Mouse (Mus musculus) limb, embryonic 14.5 days (tissue): ENCODE measurements at regions not wholly inside any gene's neighbourhood (a gene's known extent, or its start where the extent isn't known, plus 50 kb on each side); places are given as distances from the start of the nearest gene placed in this dataset.

Experiments used
- ATAC-seq: fragments of 200-750 bp; cut with Nextera tagmentation; 2 replicates; pipeline ENCODE4 v1.8.0; 2017; ENCODE audit warnings: low read depth, moderate number of reproducible peaks, moderate TSS enrichment; ENCODE audit not compliant: low FRiP score
- DNase-seq: peaks from one replicate; pipeline ENCODE4 v3.0.0-alpha.2; 2015; ENCODE audit warnings: low spot score
- H3K27ac ChIP-seq: fragments of 300-500 bp; sonication (generic); replicated peaks from 2 replicates; pipeline ENCODE4 v1.5.1; 2014; ENCODE audit warnings: low read depth, mild to moderate bottlenecking, low read length, moderate library complexity, mixed read lengths
- H3K27me3 ChIP-seq: fragments of 300-500 bp; sonication (generic); 2 replicates; pipeline ENCODE4 v1.6.1; 2014; ENCODE audit warnings: low read length, mixed read lengths; ENCODE audit not compliant: control insufficient read depth, insufficient read depth
- H3K36me3 ChIP-seq: fragments of 300-500 bp; sonication (generic); 2 replicates; pipeline ENCODE4 v1.6.1; 2014; ENCODE audit warnings: mild to moderate bottlenecking, low read length, moderate library complexity, mixed read lengths; ENCODE audit not compliant: control insufficient read depth, insufficient read depth
- H3K4me1 ChIP-seq: fragments of 300-500 bp; sonication (generic); 2 replicates; pipeline ENCODE4 v1.6.1; 2014; ENCODE audit warnings: antibody characterized with exemption, low read length, mixed read lengths; ENCODE audit not compliant: control insufficient read depth, insufficient read depth
- H3K4me2 ChIP-seq: fragments of 300-500 bp; sonication (generic); replicated peaks from 2 replicates; pipeline ENCODE4 v1.6.1; 2014; ENCODE audit warnings: low read depth, mild to moderate bottlenecking, low read length, moderate library complexity; ENCODE audit not compliant: severe bottlenecking
- H3K4me3 ChIP-seq: fragments of 300-500 bp; sonication (generic); replicated peaks from 2 replicates; pipeline ENCODE4 v1.5.1; 2014; ENCODE audit warnings: low read length
- H3K9ac ChIP-seq: fragments of 300-500 bp; sonication (generic); 2 replicates; pipeline ENCODE4 v1.6.1; 2014; ENCODE audit warnings: mild to moderate bottlenecking, low read depth, low read length, moderate library complexity; ENCODE audit not compliant: severe bottlenecking
- H3K9me3 ChIP-seq: fragments of 300-500 bp; sonication (generic); 2 replicates; pipeline ENCODE4 v1.6.1; 2016; ENCODE audit warnings: low read length; ENCODE audit not compliant: control insufficient read depth
- POLR2A ChIP-seq: fragments of 200-500 bp; IDR thresholded peaks from 2 replicates; pipeline ENCODE4 v1.8.0; 2012; ENCODE audit warnings: inconsistent platforms, mild to moderate bottlenecking, moderate library complexity, borderline replicate concordance; ENCODE audit not compliant: insufficient read depth, insufficient read length; ENCODE audit errors: extremely low read depth
- WGBS: fragments of 180-500 bp; shearing (Covaris S2); extraction: QIAGEN DNeasy Blood & Tissue Kit; methylation state at CpG from one replicate; pipeline ENCODE4 v1.1.7; 2014; 5-methylcytosine and 5-hydroxymethylcytosine counted together

DNA sequence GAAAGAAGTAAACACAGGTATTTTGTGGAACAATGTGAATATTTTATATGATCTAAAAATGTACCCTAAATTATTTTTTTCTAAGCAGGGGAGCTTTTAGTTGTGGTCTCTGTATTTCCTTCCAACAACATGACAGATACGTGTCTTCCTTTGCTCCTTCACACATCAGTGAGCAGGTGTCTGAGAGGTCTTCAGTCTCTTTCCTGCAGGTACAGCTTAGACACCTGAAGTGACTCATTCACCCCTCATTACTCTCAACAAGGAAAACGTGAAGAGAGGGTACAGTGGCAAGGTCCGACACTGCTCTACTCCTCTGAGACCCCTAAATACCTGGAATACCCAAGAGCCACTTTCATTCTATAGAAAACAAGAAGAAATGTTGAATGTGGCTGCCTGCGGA is 103.5 kb upstream of the Bcl6 start:
- Histone ChIP-seq H3K27me3 (no peaks in the 10 kb centered on the region), H3K27ac (no peak overlapping the region), H3K4me3 (no peak overlapping the region), H3K36me3 (no peaks in the 10 kb centered on the region), H3K9ac (no peak overlapping the region), H3K9me3 (no peaks in the 10 kb centered on the region), H3K4me1 (no peaks in the 10 kb centered on the region), H3K4me2 (no peak overlapping the region)
- DNase-seq (no peak), ATAC-seq (no peak)
- WGBS = 79% methylated on average over 4 of the region's 4 CpGs
- TF ChIP-seq POLR2A = no peak

DNA sequence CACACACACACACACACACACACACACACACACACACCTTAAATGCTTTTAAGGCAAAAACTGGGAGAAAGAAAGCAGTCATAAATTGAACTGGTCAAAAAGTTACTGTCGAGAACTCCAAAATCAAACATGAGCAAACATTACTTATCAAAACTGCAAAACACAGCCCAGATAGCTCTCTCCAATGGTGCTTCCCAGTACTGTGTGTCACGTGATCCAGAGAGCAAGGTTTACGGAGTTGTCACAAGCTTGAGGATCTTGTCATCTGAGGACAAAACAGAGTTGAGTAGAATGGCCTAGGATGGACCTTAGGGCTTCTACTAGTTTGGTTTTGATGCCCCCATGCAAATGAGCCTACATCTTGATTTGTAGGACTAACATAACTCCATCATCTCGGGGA is 102.3 kb upstream of the Bcl6 start:
- ATAC-seq (no peak), DNase-seq (no peak)
- 90% methylated on average over 4 of the region's 4 CpGs for WGBS
- Histone ChIP-seq H3K36me3 (no peaks in the 10 kb centered on the region), H3K9ac (no peak overlapping the region), H3K9me3 (no peaks in the 10 kb centered on the region), H3K4me3 (no peak overlapping the region), H3K4me1 (no peaks in the 10 kb centered on the region), H3K4me2 (no peak overlapping the region), H3K27me3 (no peaks in the 10 kb centered on the region), H3K27ac (no peak overlapping the region)
- no peak for TF ChIP-seq POLR2A

DNA sequence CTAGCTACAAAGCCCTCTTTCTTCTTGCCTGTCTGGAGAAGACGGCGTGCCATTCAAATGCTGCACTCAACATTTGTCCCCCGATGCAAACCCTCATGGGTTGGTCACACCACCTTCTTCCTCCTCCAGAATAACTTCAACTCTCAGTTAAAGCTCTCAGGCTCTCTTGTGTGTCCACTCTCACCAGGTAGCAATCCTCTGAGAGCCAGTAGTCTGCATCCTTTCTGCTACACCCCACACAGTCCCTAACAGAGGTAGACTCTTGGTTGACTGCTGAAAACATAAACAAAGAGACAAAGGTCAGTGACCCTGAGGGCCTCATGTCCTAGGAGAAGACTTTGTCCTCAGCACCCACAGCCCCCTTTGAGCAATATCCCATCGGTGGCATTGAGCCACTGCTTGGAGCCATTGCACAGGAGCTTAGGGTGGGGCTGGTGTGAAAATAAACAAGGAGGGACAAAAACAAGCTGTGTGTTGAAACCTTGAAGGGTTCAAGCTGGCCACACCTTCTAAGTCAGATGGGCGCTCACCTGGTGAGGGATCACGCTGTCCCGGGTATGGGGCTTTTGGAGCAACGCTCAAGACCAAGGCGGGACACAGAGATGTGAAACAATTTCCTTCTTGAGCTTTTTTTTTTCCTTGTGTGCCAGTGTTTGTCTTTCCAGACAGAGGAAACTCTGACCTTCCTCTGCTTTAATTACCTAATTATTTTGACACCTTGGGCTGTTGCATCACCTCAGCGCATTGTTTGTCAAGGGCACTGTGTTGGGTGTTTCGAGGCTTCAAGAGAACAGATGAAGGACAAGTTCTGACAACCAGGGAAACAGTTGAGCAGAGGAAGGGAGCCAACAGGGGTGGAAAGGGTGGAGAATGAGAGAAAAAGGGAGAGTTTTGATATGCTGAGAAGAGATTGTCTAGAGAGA is 101.4 kb upstream of the Bcl6 start:
- 86% methylated on average over 11 of the region's 11 CpGs for WGBS
- Histone ChIP-seq H3K9ac (no peak overlapping the region), H3K36me3 (no peaks in the 10 kb centered on the region), H3K4me2 (no peak overlapping the region), H3K4me1 (no peaks in the 10 kb centered on the region), H3K4me3 (no peak overlapping the region), H3K27me3 (no peaks in the 10 kb centered on the region), H3K27ac (no peak overlapping the region), H3K9me3 (no peaks in the 10 kb centered on the region)
- no peak for DNase-seq
- no peak for ATAC-seq
- no peak for TF ChIP-seq POLR2A

DNA sequence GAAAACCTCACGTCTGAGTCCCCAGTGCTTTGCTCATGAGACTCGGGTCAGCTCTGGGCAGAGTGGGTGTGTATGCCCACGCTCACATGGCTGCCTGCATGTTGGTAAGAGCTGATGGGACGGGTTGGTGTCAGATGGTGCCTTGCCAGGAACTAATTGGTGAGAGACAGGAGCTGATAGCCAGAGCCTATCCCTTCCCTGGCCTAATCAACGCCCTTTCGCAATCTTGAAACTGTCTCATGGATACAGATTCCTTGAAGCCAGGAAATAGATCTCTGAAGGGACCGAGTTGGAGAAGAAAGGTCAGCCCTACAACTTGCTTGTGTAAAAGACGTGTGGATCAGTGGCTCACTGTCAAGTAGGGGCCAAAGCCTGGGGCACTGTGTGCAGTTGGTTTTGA is 95.3 kb upstream of the Bcl6 start:
- DNase-seq = no peak
- Histone ChIP-seq H3K9me3 (no peaks in the 10 kb centered on the region), H3K27ac (no peak overlapping the region), H3K4me2 (no peak overlapping the region), H3K4me1 (no peaks in the 10 kb centered on the region), H3K27me3 (no peaks in the 10 kb centered on the region), H3K9ac (no peak overlapping the region), H3K4me3 (no peak overlapping the region), H3K36me3 (no peaks in the 10 kb centered on the region)
- 84% methylated on average over 8 of the region's 8 CpGs for WGBS
- TF ChIP-seq POLR2A = no peak
- no peak for ATAC-seq

DNA sequence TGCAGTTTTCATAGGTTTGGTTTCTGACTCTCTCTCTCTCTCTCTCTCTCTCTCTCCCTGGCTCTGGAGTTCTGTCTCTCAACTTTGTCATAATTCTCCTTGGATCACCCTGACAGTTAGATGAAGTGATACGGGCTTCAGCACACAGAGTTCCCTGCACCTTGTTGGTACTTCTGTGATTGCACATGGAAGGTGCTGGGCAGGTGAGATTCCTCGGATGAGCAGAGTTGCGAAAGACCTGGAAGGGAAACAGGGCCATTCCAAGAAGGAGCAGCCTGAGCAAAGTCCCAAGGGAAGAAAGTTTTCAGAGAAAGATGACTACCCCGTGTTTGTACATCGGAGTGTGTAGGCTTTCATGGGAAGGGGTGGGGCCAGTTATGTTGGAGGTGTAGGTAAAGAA is 91.8 kb upstream of the Bcl6 start:
- Histone ChIP-seq H3K27me3 (no peaks in the 10 kb centered on the region), H3K36me3 (no peaks in the 10 kb centered on the region), H3K4me2 (no peak overlapping the region), H3K9me3 (no peaks in the 10 kb centered on the region), H3K9ac (no peak overlapping the region), H3K4me1 (peaks cover 4% of the 10 kb centered on the region; the same call in 1 of the 2 replicates), H3K4me3 (no peak overlapping the region), H3K27ac (no peak overlapping the region)
- no peak for DNase-seq
- no peak for TF ChIP-seq POLR2A
- ATAC-seq = no peak
- 86% methylated on average over 5 of the region's 5 CpGs for WGBS
